28 mouse cellular contexts compared by ENCODE assay signal in the genomic region with DNA sequence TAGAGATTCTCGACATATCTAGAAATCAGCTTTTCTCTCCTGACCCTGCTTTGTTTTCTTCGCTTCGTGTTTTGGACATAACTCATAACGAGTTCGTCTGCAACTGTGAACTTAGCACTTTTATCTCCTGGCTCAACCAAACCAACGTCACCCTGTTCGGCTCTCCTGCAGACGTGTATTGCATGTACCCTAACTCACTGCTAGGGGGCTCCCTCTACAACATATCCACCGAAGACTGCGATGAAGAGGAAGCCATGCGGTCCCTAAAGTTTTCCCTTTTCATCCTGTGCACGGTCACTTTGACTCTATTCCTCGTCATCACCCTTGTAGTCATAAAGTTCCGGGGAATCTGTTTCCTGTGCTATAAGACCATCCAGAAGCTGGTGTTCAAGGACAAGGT. TPM values are rescaled to one million over a fixed set of nuclear protein-coding genes. Genes with fewer than 3 reads are reported as not detected.
DNase-seq lines count a peak whose midpoint lies in the region; ATAC-seq and TF ChIP-seq lines count a peak whose summit lies in the region.
"Had no signal": no experiment of that assay in that cellular context is flagged by ENCODE, and none has a peak within 500 bp of the region (broad histone marks: within the 10 kb centered on the region; RNA-seq: fewer than 3 reads in every experiment).

No protein-coding gene starts in this region.

- no peaks in the 10 kb centered on the region for H3K79me2 ChIP-seq in CH12.LX (replicated peaks; ENCODE audit: control insufficient read depth, extremely low read depth, insufficient read depth, poor library complexity, severe bottlenecking)

- no peak for TF ChIP-seq EP300 in CH12.LX (IDR thresholded peaks at IDR 0.05; ENCODE audit: low read length)

- no peak overlapping the region for H3K9ac ChIP-seq in CH12.LX (ENCODE audit: insufficient read depth, low read depth)
- H3K9ac ChIP-seq: embryonic facial prominence, embryonic 13.5 days; forebrain, embryonic 12.5 days; limb, embryonic 15.5 days; liver, embryonic 15.5 days; neural tube, embryonic 13.5 days had no signal

- no peak overlapping the region for H3K4me3 ChIP-seq in layer of hippocampus, adult 2 months
- H3K4me3 ChIP-seq in CH12.LX (replicated peaks in 1 of 3; ENCODE audit: low read depth in 2 of 3, low read length in 2 of 3, poor library complexity in 1 of 3), result no peak overlapping the region
- H3K4me3 ChIP-seq: embryonic facial prominence, embryonic 13.5 days; erythroblast, embryonic 14.5 days; forebrain, embryonic 12.5 days; limb, embryonic 15.5 days; liver, embryonic 15.5 days; megakaryocyte, embryonic 14.5 days; neural tube, embryonic 13.5 days had no signal

- dilution Hi-C loops in CH12.LX (cut with MboI; ENCODE audit: extremely low pct_ligation_motif_present, extremely low pct_unique_long_range_greater_than_20kb, low sequenced_read_pairs), result no loop called here

- TF ChIP-seq POLR2A in CH12.LX (IDR thresholded peaks at IDR 0.05; ENCODE audit: low read depth, low read length), result no peak

- H3K27ac ChIP-seq in layer of hippocampus, adult 2 months, result no peak overlapping the region
- no peak overlapping the region for H3K27ac ChIP-seq in CH12.LX (ENCODE audit: insufficient read depth, low read depth)
- H3K27ac ChIP-seq: embryonic facial prominence, embryonic 13.5 days; forebrain, embryonic 12.5 days; limb, embryonic 15.5 days; liver, embryonic 15.5 days; neural tube, embryonic 13.5 days had no signal

- peak; percentile 65 for TF ChIP-seq CTCF in layer of hippocampus, adult 2 months (conservative IDR thresholded peaks at IDR 0.05)
- peak in 1 of 2 experiments; percentile 60; a peak in 2 of 4 replicates for TF ChIP-seq CTCF in CH12.LX (conservative IDR thresholded peaks at IDR 0.05 in 1 of 2, IDR thresholded peaks at IDR 0.05 in 1 of 2; ENCODE audit: low read depth in 2 of 2, low read length in 2 of 2)

- H3K4me2 ChIP-seq in CH12.LX (ENCODE audit: insufficient read depth, low read depth, poor library complexity, severe bottlenecking), result no peak overlapping the region
- H3K4me2 ChIP-seq: embryonic facial prominence, embryonic 13.5 days; forebrain, embryonic 12.5 days; heart, embryonic 11.5 days; limb, embryonic 15.5 days; liver, embryonic 15.5 days; neural tube, embryonic 13.5 days had no signal

- no peak for DNase-seq in layer of hippocampus, adult 2 months (ENCODE audit: low spot score in 2 of 2)
- no peak for DNase-seq in layer of hippocampus, adult 8-10 months (ENCODE audit: low spot score in 2 of 2)
- DNase-seq in A20 (ENCODE audit: low read depth, low spot score) (peak; percentile 18), CH12.LX (ENCODE audit: extremely low read depth) (no peak)
- no peak for DNase-seq in ovary, postnatal 36 days (ENCODE audit: low spot score)
- no peak for DNase-seq in cerebellum, adult 9-11 months
- DNase-seq: adrenal gland, adult 8-10 months; cerebellum, adult 18-20 months; cerebellum, postnatal 25 days; embryo, embryonic 11 days; gastrocnemius, postnatal 36 days; kidney, adult 11 months; kidney, postnatal 14 days; layer of hippocampus, postnatal 36 days; lung, postnatal 14 days; midbrain, embryonic 14.5 days; thymus, postnatal 14 days had no signal

- H3K4me1 ChIP-seq in CH12.LX (ENCODE audit: control insufficient read depth in 1 of 2, insufficient read depth in 2 of 2), result no peaks in the 10 kb centered on the region
- H3K4me1 ChIP-seq: embryonic facial prominence, embryonic 13.5 days; forebrain, embryonic 12.5 days; limb, embryonic 15.5 days; liver, embryonic 15.5 days; megakaryocyte, embryonic 14.5 days; neural tube, embryonic 13.5 days had no signal

- 0 out of 2 replicates have a peak, but pooled peaks have one; percentile 27 for ATAC-seq in granulocyte monocyte progenitor cell, adult 5-6 weeks (replicated peaks; ENCODE audit: poor library complexity, severe bottlenecking)
- ATAC-seq: hindbrain, embryonic 16.5 days had no signal

- in situ Hi-C loops in CH12.LX (cut with MboI; ENCODE audit: low pct_ligation_motif_present, low pct_unique_long_range_greater_than_20kb, low sequenced_read_pairs), result no loop called here

- H3K27me3 ChIP-seq in CH12.LX (replicated peaks), result no peaks in the 10 kb centered on the region
- H3K27me3 ChIP-seq: embryonic facial prominence, embryonic 13.5 days; limb, embryonic 15.5 days; liver, embryonic 15.5 days; neural tube, embryonic 13.5 days had no signal

- TF ChIP-seq RAD21 in CH12.LX (IDR thresholded peaks at IDR 0.05; ENCODE audit: low read depth, low read length), result peak; percentile 32

- H3K36me3 ChIP-seq in CH12.LX (replicated peaks in 1 of 2; ENCODE audit: control insufficient read depth in 1 of 2, insufficient read depth in 1 of 2, low read length in 1 of 2), result no peaks in the 10 kb centered on the region
- H3K36me3 ChIP-seq: embryonic facial prominence, embryonic 13.5 days; forebrain, embryonic 12.5 days; limb, embryonic 15.5 days; liver, embryonic 15.5 days; neural tube, embryonic 13.5 days had no signal

- H3K9me3 ChIP-seq in CH12.LX (replicated peaks; ENCODE audit: low read length), result no peaks in the 10 kb centered on the region
- H3K9me3 ChIP-seq: embryonic facial prominence, embryonic 13.5 days; forebrain, embryonic 12.5 days; limb, embryonic 15.5 days; liver, embryonic 15.5 days; megakaryocyte, embryonic 14.5 days; neural tube, embryonic 13.5 days had no signal

TF ChIP-seq in CH12.LX, 34 proteins besides CTCF, POLR2A, EP300 and RAD21:
- TF ChIP-seq NELFE (IDR thresholded peaks at IDR 0.05; ENCODE audit: low read depth, low read length), result no peak
- TF ChIP-seq SMC3 (IDR thresholded peaks at IDR 0.05; ENCODE audit: low read depth, low read length), result peak; percentile 31
- no peak for TF ChIP-seq MAFK (IDR thresholded peaks at IDR 0.05; ENCODE audit: insufficient replicate concordance, low read length)
TF ChIP-seq in CH12.LX: peak in this region for 1.

RNA-seq across cellular contexts. Expression of gene Tlr5, which starts 20.2 kb away (rescaled TPM):
- total RNA-seq in layer of hippocampus, adult 2 months (2021), result under 1 TPM; 0.22 to 0.44 TPM
- under 1 TPM; 0.18 to 0.55 (median 0.38) TPM for total RNA-seq in layer of hippocampus, adult 8-10 months (2022)
- total RNA-seq in CH12.LX (2012; rRNA removed), result not detected in 2 replicates
- total RNA-seq in CH12.LX (2014; rRNA removed), result not detected in 2 replicates
- polyA plus RNA-seq in CH12.LX (2012; ENCODE audit: insufficient read length, low read depth), result not detected in 2 replicates
- 1.1 and 1.5 TPM in 2 replicates for total RNA-seq in granulocyte monocyte progenitor cell, adult 5-6 weeks (2014; fragmentation: Nextera tagmentation)
- total RNA-seq in granulocyte monocyte progenitor cell, adult 5-6 weeks (2017), result 0.60 and 0.82 TPM in 2 replicates
- total RNA-seq: hematopoietic stem cell, adult 5-6 weeks had no signal
- polyA plus RNA-seq: erythroblast, embryonic 14.5 days had no signal
